Mouse (Mus musculus) forebrain, embryonic 15.5 days (tissue): ENCODE results near the gene Wfdc13. TPM values are rescaled to one million over a fixed set of nuclear protein-coding genes. Genes with fewer than 3 reads are reported as not detected.

ENCODE experiments used
- ATAC-seq: fragments of 200-750 bp; cut with Nextera tagmentation; replicated peaks from 2 replicates; pipeline ENCODE4 v1.8.0; 2017; ENCODE audit warnings: mild to moderate bottlenecking, moderate TSS enrichment, moderate library complexity
- H3K27ac ChIP-seq: fragments of 300-500 bp; sonication (generic); replicated peaks from 2 replicates; pipeline ENCODE4 v1.5.1; 2015; ENCODE audit warnings: mild to moderate bottlenecking, inconsistent platforms
- H3K27me3 ChIP-seq: fragments of 300-500 bp; sonication (generic); 2 replicates; pipeline ENCODE4 v1.6.1; 2015; ENCODE audit warnings: inconsistent platforms
- H3K36me3 ChIP-seq: fragments of 300-500 bp; sonication (generic); 2 replicates; pipeline ENCODE4 v1.6.1; 2015; ENCODE audit warnings: mild to moderate bottlenecking, inconsistent platforms
- H3K4me1 ChIP-seq: fragments of 300-500 bp; sonication (generic); 2 replicates; pipeline ENCODE4 v1.6.1; 2015; ENCODE audit warnings: inconsistent platforms
- H3K4me2 ChIP-seq: fragments of 300-500 bp; sonication (generic); replicated peaks from 2 replicates; pipeline ENCODE4 v1.6.1; 2015; ENCODE audit warnings: mild to moderate bottlenecking, inconsistent platforms
- H3K4me3 ChIP-seq: fragments of 300-500 bp; sonication (generic); 2 replicates; pipeline ENCODE4 v1.5.1; 2015; ENCODE audit warnings: mild to moderate bottlenecking, inconsistent platforms
- H3K9ac ChIP-seq: fragments of 300-500 bp; sonication (generic); replicated peaks from 2 replicates; pipeline ENCODE4 v1.6.1; 2015; ENCODE audit warnings: mild to moderate bottlenecking, inconsistent platforms
- H3K9me3 ChIP-seq: fragments of 300-500 bp; sonication (generic); 2 replicates; pipeline ENCODE4 v1.6.1; 2016; ENCODE audit warnings: inconsistent platforms
- WGBS: fragments of 180-500 bp; shearing (Covaris S2); methylation state at CpG from one replicate; pipeline ENCODE4 v1.1.7; 2015; ENCODE audit warnings: mixed read lengths; 5-methylcytosine and 5-hydroxymethylcytosine counted together
- polyA plus RNA-seq: library from polyadenylated mRNA; unstranded; fragments of >200 nt; fragmentation: Nextera tagmentation; extraction: Ambion mirVana; gene quantifications from 2 replicates; pipeline ENCODE4 v1.2.1, GENCODE M21; 2015

Wfdc13 gene
- polyA plus RNA-seq, 1 experiment from 2014 or later: not detected

DNA sequence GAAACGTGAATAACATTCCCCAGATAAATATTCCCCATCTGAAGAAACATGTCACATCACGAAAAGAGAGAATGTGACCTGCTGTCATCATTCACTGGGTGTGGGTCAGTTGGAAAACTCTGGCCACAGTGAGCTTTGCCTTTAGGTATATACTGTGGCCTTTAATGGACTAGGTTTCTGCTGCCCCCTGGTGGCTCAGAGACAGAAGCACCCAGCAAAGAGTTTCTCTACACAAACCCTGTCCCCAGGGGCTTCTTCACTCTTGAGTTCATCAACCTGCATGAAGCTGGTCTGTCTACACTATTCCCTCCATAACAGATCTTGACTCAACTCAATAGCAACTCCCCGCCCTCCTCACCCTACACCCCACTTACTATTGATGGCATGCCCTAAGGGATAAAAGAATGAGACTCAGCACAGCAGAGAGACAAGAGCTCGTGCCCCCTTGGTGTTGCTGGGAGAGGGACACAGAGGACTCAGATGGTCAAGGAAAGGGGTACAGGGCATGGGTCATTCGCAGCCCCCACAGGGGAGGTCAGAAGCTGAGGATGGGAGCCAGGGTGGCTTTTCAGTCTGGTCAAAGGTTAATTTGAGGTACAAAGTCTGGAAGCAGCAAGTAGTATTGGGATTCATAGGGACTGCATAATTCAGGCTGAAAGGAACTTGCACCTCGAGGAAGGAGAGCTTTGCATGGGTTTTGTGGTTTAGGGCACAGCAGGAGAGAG is 41.1 kb downstream of the Wfdc13 start:
- no peak for ATAC-seq
- H3K27me3 ChIP-seq: no peaks in the 10 kb centered on the region
- WGBS: 31% methylated on average over 6 of the region's 6 CpGs

DNA sequence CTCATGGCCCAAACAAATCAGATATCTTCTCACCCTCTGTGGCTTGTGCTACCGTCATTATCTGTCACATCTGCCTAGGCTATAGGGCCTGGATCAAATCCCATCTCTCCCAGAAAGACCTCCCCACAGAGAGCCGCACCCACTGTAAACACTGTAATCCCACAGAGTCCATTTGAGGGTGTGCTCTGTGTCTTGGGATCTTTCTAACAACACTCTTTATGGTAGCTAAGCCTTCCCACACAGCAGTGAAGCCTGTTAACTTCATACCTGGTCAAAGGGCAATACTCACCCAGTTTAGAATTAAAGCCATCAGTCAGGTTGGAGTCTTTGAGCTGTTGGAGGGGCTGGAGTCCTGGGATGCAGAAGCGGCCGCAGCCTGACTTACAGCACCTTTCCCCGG is 46.8 kb downstream of the Wfdc13 start:
- H3K4me3 ChIP-seq: no peak overlapping the region
- H3K27me3 ChIP-seq: no peaks in the 10 kb centered on the region
- H3K36me3 ChIP-seq: no peaks in the 10 kb centered on the region
- H3K4me1 ChIP-seq: no peaks in the 10 kb centered on the region
- H3K9me3 ChIP-seq: no peaks in the 10 kb centered on the region
- ATAC-seq: no peak
- no peak overlapping the region for H3K4me2 ChIP-seq
- WGBS: 82% methylated on average over 5 of the region's 5 CpGs
- no peak overlapping the region for H3K27ac ChIP-seq
- H3K9ac ChIP-seq: no peak overlapping the region

More for the DNA sequence above, 41.1 kb downstream of the Wfdc13 start:
- H3K4me2 ChIP-seq: no peak overlapping the region
- no peaks in the 10 kb centered on the region for H3K36me3 ChIP-seq
- no peak overlapping the region for H3K9ac ChIP-seq
- H3K4me1 ChIP-seq: no peaks in the 10 kb centered on the region
- no peaks in the 10 kb centered on the region for H3K9me3 ChIP-seq
- no peak overlapping the region for H3K27ac ChIP-seq
- no peak overlapping the region for H3K4me3 ChIP-seq

DNA sequence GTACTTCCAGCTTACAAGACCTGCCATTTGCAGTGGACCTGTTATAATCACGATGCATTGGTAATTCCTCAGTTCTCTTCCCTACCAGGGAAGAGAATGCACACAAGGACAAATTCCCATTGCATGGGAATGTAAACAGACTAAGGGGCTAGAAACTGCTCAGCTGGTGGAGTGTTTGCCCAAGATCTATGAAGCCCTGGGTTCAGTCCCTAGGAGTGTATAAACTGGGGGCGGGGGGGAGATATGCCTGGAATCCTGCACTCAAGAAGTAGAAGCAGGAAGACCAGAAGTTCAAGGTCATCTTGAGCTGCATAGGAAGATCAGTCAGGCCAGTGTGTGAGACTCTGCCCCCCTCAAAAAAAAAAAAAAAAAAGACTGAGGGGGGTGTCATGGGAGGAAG is 48.4 kb downstream of the Wfdc13 start:
- H3K4me3 ChIP-seq: no peak overlapping the region
- H3K4me2 ChIP-seq: no peak overlapping the region
- WGBS: 87% methylated on average over 2 of the region's 2 CpGs
- no peaks in the 10 kb centered on the region for H3K9me3 ChIP-seq
- no peak overlapping the region for H3K9ac ChIP-seq
- no peaks in the 10 kb centered on the region for H3K36me3 ChIP-seq
- no peaks in the 10 kb centered on the region for H3K27me3 ChIP-seq
- no peak overlapping the region for H3K27ac ChIP-seq
- no peak for ATAC-seq
- no peaks in the 10 kb centered on the region for H3K4me1 ChIP-seq

DNA sequence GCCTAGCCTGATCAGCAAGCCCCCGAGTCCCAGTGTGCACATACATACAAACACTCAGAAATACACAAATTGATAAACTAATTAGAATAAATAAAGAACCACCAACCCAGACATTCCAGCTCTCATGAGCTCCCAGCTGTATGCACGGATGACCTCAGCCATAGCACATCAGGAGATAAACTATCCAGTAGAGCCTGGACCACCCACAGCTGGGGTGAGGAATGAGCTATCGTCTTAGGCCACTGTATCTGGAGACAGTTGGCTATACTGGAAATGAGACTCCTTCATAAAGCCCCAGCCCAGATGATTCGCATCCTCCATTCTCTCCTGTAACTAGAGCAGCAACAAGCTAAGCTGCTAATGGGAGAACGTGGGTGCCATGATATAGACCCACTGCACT is 49.9 kb downstream of the Wfdc13 start:
- H3K36me3 ChIP-seq: no peaks in the 10 kb centered on the region
- H3K9me3 ChIP-seq: no peaks in the 10 kb centered on the region
- H3K9ac ChIP-seq: no peak overlapping the region
- ATAC-seq: no peak
- no peaks in the 10 kb centered on the region for H3K4me1 ChIP-seq
- no peak overlapping the region for H3K4me2 ChIP-seq
- no peak overlapping the region for H3K4me3 ChIP-seq
- H3K27ac ChIP-seq: no peak overlapping the region
- no peaks in the 10 kb centered on the region for H3K27me3 ChIP-seq
- 84% methylated on average over 5 of the region's 5 CpGs for WGBS

DNA sequence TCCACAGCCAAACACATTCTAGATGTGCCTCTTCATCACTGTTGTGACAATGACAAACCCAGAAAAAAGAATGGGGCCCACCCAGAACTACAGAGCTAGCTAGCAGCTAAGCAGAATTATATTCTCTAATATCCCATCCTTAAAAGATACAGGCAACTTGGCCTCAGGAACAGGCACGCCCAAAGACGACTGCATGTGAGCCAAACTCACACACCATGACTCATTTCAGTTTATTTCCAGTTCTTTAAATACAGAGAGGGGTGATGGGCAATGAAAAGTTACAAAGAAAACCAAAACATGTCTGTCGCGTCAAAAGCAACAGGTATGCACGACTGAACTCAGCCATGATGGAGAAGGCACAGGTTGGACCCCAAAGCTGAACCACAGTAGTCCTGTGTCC is 50.5 kb downstream of the Wfdc13 start:
- WGBS: 92% methylated on average over 5 of the region's 5 CpGs
- Histone ChIP-seq H3K4me1 (no peaks in the 10 kb centered on the region), H3K9me3 (no peaks in the 10 kb centered on the region), H3K27ac (no peak overlapping the region), H3K9ac (no peak overlapping the region), H3K36me3 (no peaks in the 10 kb centered on the region), H3K4me2 (no peak overlapping the region), H3K27me3 (no peaks in the 10 kb centered on the region), H3K4me3 (no peak overlapping the region)
- ATAC-seq: no peak

Other genes starting within 250 kb of the Wfdc13 start
- 6.1 and 6.4 TPM in 2 replicates for gene Sdc4, start 241.2 kb upstream of the Wfdc13 start, polyA plus RNA-seq
- gene Sys1, start 228.1 kb upstream of the Wfdc13 start, polyA plus RNA-seq: 76.6 and 82.2 TPM in 2 replicates
- 6.0 and 6.9 TPM in 2 replicates for gene Gm20458, start 224.1 kb upstream of the Wfdc13 start, polyA plus RNA-seq
- not detected in 2 replicates for gene Trp53tg5, start 211.4 kb upstream of the Wfdc13 start, polyA plus RNA-seq
- gene Dbndd2, start 199.0 kb upstream of the Wfdc13 start, polyA plus RNA-seq: 8.1 and 9.1 TPM in 2 replicates
- gene Pigt, start 187.6 kb upstream of the Wfdc13 start, polyA plus RNA-seq: 55.5 and 60.0 TPM in 2 replicates
- gene Wfdc2, start 122.7 kb upstream of the Wfdc13 start, polyA plus RNA-seq: 4.3 and 4.5 TPM in 2 replicates
- gene Spint3, start 111.6 kb upstream of the Wfdc13 start, polyA plus RNA-seq: not detected in 2 replicates
- gene Wfdc6a, start 99.7 kb upstream of the Wfdc13 start, polyA plus RNA-seq: not detected in 2 replicates
- not detected in 2 replicates for gene Eppin, start 91.5 kb upstream of the Wfdc13 start, polyA plus RNA-seq
- not detected in 2 replicates for gene Wfdc6b, start 71.6 kb upstream of the Wfdc13 start, polyA plus RNA-seq
- gene Wfdc8, start 71.5 kb upstream of the Wfdc13 start, polyA plus RNA-seq: not detected in 2 replicates
- not detected in 2 replicates for gene Wfdc16, start 46.3 kb upstream of the Wfdc13 start, polyA plus RNA-seq
- not detected in 2 replicates for gene Wfdc10, start 29.1 kb upstream of the Wfdc13 start, polyA plus RNA-seq
- gene Wfdc9, start 28.5 kb upstream of the Wfdc13 start, polyA plus RNA-seq: not detected in 2 replicates
- gene Wfdc11, start 11.0 kb upstream of the Wfdc13 start, polyA plus RNA-seq: not detected in 2 replicates
- gene Spint4, start 13.4 kb downstream of the Wfdc13 start, polyA plus RNA-seq: not detected in 2 replicates
- gene Spint5, start 30.2 kb downstream of the Wfdc13 start, polyA plus RNA-seq: not detected in 2 replicates
- gene Wfdc3, start 60.8 kb downstream of the Wfdc13 start, polyA plus RNA-seq: 1.1 and 1.7 TPM in 2 replicates
- 73.9 and 74.9 TPM in 2 replicates for gene Dnttip1, start 60.9 kb downstream of the Wfdc13 start, polyA plus RNA-seq
- gene Ube2c, start 84.8 kb downstream of the Wfdc13 start, polyA plus RNA-seq: 199 and 232 TPM in 2 replicates
- 0.45 and 0.60 TPM in 2 replicates for gene Tnnc2, start 94.9 kb downstream of the Wfdc13 start, polyA plus RNA-seq
- 24.6 and 29.8 TPM in 2 replicates for gene Snx21, start 100.7 kb downstream of the Wfdc13 start, polyA plus RNA-seq
- gene Acot8, start 119.8 kb downstream of the Wfdc13 start, polyA plus RNA-seq: 17.1 and 17.2 TPM in 2 replicates
- gene Zswim3, start 120.0 kb downstream of the Wfdc13 start, polyA plus RNA-seq: 13.9 and 14.5 TPM in 2 replicates
- 22.8 TPM in 2 replicates for gene Zswim1, start 137.6 kb downstream of the Wfdc13 start, polyA plus RNA-seq
- not detected in 2 replicates for gene Spata25, start 143.4 kb downstream of the Wfdc13 start, polyA plus RNA-seq
- 97.7 and 98.4 TPM in 2 replicates for gene Ctsa, start 147.8 kb downstream of the Wfdc13 start, polyA plus RNA-seq
- gene Neurl2, start 148.3 kb downstream of the Wfdc13 start, polyA plus RNA-seq: 5.6 and 6.5 TPM in 2 replicates
- gene Pltp, start 172.6 kb downstream of the Wfdc13 start, polyA plus RNA-seq: 45.3 and 50.7 TPM in 2 replicates
- 94.8 and 101 TPM in 2 replicates for gene Pcif1, start 194.2 kb downstream of the Wfdc13 start, polyA plus RNA-seq
- gene Zfp335, start 226.7 kb downstream of the Wfdc13 start, polyA plus RNA-seq: 15.7 and 16.7 TPM in 2 replicates